Mouse (Mus musculus) cerebellum, postnatal 25 days (tissue): ENCODE data around the gene Tbc1d2b.
A peak's percentile ranks its signal among the peaks of the same experiment; 100 is the strongest.

ENCODE experiments used
- DNase-seq, 2 experiments: peaks; one replicate each; pipeline ENCODE4 v3.0.0; 2021; ENCODE audit warnings: mixed read lengths in 2 of 2

Gene Tbc1d2b

GRCm38 (mm10) chr9:90201541-90201940, 69.1 kb downstream of the Tbc1d2b start:
- no peak for DNase-seq

DNA sequence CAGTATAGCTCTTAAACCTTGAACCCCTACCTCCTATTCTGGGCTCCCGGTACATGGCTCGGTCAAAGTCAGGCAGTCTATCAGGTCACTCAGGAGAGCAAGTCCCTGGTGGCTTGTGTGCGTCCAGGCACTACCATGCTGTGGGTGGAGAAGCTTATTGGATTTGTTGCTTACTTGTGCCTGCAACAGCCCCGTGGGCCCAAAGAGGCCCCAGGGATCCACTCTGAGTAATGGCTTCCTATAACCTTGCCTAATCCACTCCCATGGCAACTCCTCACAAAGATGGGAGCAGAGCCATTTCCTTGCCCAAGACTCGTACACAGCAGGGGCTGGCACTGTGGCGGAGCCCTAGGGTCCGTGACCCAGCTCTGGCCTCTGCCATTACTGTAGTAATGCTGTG, 69.5 kb downstream of the Tbc1d2b start:
- DNase-seq: no peak

DNA sequence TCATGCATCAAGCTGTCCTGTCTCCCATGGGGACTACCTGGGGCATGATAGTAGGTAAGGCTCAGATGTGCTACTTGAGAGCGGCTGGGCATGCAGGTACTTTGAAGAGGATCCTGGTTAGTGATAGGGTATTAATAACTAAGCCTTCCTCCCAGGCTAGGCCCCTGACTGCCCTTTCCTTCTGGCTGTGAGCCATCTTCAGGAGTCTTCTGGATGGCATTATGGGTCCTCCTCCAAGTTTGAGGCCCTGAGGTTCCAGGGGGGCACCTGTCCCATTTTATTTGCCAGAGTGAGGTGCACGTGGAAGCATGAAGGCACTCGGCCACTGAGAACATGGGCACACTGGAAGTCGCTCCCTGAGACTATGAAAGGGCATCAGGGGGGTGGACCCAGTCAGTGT, 70.1 kb downstream of the Tbc1d2b start:
- no peak for DNase-seq

DNA sequence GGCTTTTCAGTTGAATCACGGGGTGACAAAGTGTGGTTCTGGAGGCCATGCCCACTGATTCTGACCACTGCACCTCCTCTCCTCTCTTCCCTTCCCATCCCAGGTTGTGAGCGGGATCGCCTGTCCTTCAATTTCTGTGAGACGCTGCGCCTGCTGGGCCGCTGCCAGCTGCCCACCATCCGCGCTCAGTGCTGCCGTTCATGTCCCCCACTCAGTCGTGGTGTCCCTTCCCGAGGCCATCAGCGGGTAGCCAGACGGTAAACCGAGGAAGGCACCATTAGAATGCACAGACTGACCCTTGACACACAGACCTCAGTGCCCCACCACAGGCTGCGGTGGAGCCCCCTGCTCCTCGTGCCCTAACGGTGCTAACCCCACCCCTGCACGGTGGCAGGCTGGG, 71.0 kb downstream of the Tbc1d2b start:
- DNase-seq: no peak

DNA sequence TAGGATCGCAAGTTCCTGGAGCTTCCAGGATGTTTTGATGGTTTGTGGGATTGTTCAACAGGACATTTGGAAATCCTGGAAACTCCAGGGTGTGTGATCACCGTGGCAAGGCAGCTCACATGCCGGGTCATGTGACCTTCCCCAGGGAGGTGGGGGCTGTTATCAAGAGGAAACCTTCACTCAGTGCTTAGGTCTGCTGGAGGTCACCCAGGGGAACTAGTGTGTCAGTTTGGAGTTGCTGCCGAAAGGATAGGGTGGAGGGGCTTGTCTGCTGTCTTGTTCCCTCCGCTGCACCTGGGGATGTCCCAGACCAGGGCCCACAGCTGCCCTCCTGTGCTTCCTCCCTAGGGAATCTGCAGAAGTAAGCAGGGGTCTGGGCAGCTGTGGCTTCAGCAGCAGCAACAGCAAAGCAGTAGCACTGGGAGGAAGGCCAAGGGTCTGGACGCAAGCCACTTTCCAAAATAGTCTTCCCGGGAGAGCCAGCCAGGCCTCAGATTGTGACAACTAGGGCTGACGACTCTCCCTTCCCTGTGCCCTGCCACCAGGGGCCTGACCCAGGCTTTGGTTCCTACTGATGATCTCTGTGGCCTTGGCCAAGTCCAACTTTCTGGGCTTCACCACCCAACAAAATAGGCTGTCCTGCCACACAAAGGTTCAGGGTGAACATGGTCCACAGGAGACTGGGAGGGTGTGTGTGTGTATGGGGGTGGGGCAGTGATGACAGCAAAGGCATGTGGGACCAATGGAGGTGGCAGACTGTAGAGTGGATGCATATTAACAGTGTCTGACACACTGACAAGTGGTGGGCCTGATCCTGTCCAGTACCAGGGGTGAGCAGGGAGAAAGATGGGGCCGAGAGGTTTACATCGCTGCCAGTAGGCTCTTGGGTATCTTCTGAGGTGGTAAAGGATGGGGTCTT, 71.8 kb downstream of the Tbc1d2b start:
- DNase-seq: peak; percentile 36 to 52

- no peak for DNase-seq
Observed at GRCm38 (mm10) chr9:90197866-90198383, 72.7 kb downstream of the Tbc1d2b start.

- no peak for DNase-seq
Observed at GRCm38 (mm10) chr9:90197116-90197665, 73.4 kb downstream of the Tbc1d2b start.

DNA sequence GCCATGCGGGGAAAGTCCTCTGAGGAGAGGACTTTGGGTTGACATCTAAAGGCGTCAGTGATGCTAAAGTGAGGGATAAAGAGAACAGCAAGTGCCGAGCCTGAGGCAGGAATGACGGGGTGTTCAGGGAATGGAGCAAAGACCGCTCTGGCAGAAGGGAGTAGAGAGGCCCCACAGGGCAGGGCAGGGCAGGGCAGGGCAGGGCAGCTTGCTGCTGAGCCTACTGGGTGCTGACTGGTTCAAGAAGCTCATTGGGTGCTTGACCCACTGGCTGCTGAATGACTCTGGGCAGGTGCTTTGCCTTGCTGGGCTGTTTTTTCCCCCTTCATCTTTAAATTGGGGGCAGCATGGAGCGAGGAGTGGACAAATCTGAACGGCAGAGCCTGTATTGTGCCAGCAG, 74.3 kb downstream of the Tbc1d2b start:
- no peak for DNase-seq

- DNase-seq: no peak
Observed at GRCm38 (mm10) chr9:90195000-90195399, 75.6 kb downstream of the Tbc1d2b start.

DNA sequence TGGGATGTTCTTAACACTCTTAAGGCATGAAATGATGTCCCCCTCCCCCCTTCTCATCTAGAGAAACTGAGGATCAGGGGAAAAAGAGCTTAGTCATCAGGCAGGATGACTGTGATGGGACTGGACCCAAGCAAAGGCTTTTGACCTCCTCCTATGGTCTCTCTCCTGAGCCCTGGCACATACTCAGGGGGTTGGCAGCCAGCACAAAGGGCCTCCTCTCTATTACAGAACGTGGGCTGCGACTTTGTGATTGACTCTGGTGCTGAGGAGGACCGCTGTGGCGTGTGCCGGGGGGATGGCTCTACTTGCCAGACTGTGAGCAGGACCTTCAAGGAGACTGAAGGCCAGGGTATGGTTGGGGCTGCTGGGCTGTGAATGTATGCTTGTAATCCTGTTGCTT, 81.2 kb downstream of the Tbc1d2b start:
- no peak for DNase-seq

- DNase-seq: no peak
Observed at GRCm38 (mm10) chr9:90188893-90189292, 81.7 kb downstream of the Tbc1d2b start.

DNA sequence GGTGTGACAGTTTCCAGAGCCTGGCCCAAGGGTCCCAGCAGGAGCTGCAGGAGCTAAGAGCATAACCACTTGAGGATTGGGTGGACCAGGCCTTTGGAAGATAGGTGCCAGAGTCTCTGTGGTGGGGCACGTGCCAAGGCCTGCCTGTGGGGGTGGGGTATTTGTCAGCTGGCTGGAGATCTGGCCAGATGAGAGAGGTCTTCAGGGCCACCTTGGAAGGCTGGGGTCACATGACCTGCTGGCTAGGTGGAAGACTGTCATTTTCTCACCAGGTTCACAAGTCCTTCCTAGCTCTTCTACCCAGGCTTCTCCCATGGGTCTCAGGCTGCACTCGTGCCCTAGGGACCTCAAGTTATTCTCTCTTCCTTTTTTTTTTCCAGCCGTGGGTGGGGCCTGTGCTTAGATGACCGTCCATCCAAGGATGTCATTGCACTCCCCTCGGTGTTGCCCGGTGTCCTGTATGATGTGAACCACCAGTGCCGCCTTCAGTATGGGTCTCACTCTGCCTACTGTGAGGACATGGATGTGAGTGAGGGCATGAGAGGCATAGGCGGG, 85.2 kb downstream of the Tbc1d2b start:
- no peak for DNase-seq

- DNase-seq: no peak
Observed at GRCm38 (mm10) chr9:90184116-90184515, 86.5 kb downstream of the Tbc1d2b start.

DNA sequence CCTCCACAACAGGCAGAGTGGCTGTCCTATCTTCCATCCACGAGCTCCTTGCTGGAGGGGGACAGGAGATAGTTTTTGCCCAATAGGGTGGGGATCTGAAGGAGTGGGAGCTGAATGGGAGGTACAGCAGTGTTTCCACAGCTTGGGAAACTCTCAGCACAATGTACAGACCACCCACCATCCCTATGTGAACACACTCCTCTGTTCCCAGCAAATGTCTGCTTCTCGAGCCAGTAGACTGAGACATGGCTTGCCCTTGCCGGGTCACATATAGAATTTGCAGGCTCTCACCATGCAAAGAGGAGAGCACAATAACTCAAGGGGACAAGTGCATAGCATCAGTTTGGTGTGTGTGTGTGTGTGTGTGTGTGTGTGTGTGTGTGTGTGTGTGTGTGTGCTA, 87.1 kb downstream of the Tbc1d2b start:
- no peak for DNase-seq

DNA sequence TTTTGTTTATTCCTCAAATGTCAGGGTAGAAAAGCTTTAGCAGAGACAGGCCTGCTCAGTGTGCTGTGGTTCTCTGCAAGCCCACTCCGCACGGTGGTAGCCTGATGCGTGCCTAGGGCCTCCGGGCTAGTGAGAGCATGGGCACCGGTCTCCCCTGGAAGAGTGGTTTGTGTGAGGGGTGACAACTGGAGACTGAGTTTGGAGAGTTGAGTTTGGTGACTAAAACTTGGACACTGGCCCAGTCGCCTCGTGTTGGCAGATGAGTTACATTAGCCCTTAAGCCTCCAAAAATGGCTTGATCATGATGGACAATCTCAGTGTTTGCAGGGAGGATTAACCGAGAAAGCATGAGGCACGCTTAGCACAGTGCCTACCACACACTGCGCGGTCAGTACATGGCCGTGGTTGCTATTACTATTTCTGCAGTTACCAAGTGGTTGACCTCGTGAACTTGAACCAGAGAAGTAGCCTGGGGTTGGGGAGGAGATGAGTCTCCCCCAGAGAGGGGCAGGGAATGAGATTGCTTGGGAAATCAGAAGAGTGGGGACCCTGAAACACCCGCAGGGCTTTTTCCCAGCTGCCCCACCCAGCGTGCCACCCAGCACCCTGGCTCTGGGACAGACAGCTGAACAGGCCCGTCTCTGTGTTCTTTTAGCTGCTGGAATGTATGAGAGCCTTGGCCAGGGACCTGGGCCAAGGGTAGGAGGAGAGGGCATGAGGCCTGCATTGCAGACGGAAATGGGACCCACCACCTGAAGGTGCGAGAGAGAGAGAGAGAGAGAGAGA, 87.8 kb downstream of the Tbc1d2b start:
- DNase-seq: no peak

DNA sequence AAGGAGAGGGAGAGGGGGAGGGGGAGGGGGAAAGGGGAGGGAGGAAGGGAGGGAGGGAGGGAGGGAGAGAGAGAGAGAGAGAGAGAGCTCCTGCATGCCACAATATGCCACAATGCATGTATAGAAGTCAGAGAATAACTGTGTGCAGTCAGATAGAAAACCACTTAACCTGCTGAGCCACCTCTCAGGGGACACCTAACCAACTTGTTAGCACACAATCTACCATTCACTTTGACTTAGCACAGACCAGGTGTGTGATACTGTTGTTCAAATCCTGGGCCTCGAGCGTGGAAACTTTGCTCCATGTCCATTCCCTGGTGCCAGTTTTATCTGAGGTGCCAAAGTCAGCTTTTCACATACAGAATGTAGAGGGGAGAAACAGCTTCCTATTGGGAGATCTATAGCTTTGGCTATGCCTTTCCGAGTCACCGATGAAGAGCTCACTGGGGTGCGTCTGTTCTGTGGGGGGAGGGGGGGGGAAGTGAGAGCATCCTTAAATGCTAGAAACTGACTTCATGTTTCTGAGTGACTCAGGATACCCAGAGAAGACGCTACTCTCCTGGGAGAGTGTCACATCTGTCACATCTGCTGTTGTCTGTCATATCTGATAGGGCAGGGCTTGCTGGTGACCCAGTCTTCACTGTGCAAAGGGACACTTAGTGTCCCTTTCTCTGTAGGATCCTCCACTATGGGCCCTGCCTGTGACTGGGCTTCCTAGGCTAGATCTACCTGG, 88.8 kb downstream of the Tbc1d2b start:
- DNase-seq: no peak

DNA sequence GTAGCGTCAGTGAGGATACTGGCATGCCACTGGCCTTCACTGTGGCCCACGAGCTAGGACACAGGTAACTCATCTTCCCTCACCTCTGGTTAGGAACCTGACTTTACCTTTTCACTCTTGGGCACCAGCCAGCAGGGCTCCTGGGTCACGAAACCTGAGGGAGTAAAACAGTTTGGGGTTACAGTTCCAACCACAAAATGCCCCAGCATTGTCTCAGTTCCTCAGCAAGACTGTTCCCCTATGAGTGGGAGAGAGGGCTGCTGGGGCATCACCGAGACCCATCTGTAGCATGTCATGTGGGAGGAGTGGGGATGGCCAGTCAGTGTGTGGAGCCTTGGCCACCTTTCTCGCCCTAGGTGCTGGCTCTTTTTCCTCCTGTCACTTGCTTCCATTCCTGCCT, 91.2 kb downstream of the Tbc1d2b start:
- DNase-seq: no peak

DNA sequence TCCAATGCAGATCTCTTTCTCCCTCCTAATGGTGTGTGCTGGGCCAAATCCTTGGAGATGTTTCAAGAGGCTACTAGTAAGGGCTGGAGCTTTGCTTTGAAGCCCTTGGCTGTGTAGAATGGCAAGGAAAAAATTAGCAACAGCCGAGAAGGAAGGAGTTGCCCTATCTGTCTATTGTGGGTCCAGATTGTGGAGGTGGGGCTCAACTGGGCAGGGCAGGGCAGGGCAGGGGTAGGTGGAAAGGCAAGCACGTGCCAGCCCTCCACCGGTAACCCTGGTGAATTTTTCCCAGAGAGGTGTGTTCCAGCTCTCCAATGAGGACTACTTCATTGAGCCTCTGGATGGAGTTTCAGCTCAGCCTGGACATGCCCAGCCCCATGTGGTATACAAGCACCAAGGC, 97.3 kb downstream of the Tbc1d2b start:
- DNase-seq: no peak

GRCm38 (mm10) chr9:90172528-90173321, 97.9 kb downstream of the Tbc1d2b start:
- no peak for DNase-seq

DNA sequence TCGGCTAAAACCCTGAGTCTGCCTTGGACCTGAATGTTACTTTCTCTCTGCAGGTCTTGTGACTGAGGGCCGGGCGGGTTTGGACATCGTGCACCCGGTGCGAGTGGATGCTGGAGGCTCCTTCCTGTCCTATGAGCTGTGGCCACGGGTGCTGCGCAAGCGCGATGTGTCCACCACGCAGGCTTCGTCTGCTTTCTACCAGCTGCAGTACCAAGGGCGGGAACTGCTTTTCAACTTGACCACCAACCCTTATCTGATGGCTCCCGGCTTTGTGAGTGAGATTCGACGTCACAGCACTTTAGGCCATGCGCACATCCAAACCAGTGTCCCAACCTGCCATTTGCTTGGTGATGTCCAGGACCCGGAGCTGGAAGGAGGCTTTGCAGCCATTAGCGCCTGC, 99.2 kb downstream of the Tbc1d2b start:
- no peak for DNase-seq

- peak; percentile 39 to 57 for DNase-seq
Observed at GRCm38 (mm10) chr9:90169965-90170364, 100.6 kb downstream of the Tbc1d2b start.

GRCm38 (mm10) chr9:90166615-90167014, 104.0 kb downstream of the Tbc1d2b start:
- no peak for DNase-seq
